Mouse (Mus musculus) liver, embryonic 13.5 days (tissue): ENCODE results near the gene Mfsd6. TPM values are rescaled to one million over a fixed set of nuclear protein-coding genes. Genes with fewer than 3 reads are reported as not detected.

Source experiments
- ATAC-seq: fragments of 200-750 bp; cut with Nextera tagmentation; 2 replicates; pipeline ENCODE4 v1.8.0; 2017; ENCODE audit warnings: low read depth, mild to moderate bottlenecking, moderate number of reproducible peaks, moderate library complexity
- DNase-seq: peaks from one replicate; pipeline ENCODE4 v3.0.0; 2022
- H3K27ac ChIP-seq: fragments of 300-500 bp; sonication (generic); 2 replicates; pipeline ENCODE4 v1.5.1; 2015; ENCODE audit warnings: moderate library complexity, mild to moderate bottlenecking, inconsistent platforms
- H3K27me3 ChIP-seq: fragments of 300-500 bp; sonication (generic); 2 replicates; pipeline ENCODE4 v1.6.1; 2015; ENCODE audit warnings: mild to moderate bottlenecking, inconsistent platforms
- H3K36me3 ChIP-seq: fragments of 300-500 bp; sonication (generic); 2 replicates; pipeline ENCODE4 v1.6.1; 2015; ENCODE audit warnings: mild to moderate bottlenecking, inconsistent platforms
- H3K4me1 ChIP-seq: fragments of 300-500 bp; sonication (generic); replicated peaks from 2 replicates; pipeline ENCODE4 v1.6.1; 2015; ENCODE audit warnings: inconsistent platforms
- H3K4me2 ChIP-seq: fragments of 300-500 bp; sonication (generic); 2 replicates; pipeline ENCODE4 v1.6.1; 2015; ENCODE audit warnings: inconsistent platforms, mild to moderate bottlenecking, moderate library complexity
- H3K4me3 ChIP-seq: fragments of 300-500 bp; sonication (generic); replicated peaks from 2 replicates; pipeline ENCODE4 v1.5.1; 2015; ENCODE audit warnings: mild to moderate bottlenecking, inconsistent platforms
- H3K9ac ChIP-seq: fragments of 300-500 bp; sonication (generic); 2 replicates; pipeline ENCODE4 v1.6.1; 2015; ENCODE audit warnings: mild to moderate bottlenecking, inconsistent platforms
- H3K9me3 ChIP-seq: fragments of 300-500 bp; sonication (generic); replicated peaks from 2 replicates; pipeline ENCODE4 v1.6.1; 2016; ENCODE audit warnings: inconsistent platforms
- WGBS: fragments of 180-500 bp; shearing (Covaris S2); methylation state at CpG from one replicate; pipeline ENCODE4 v1.1.7; 2015; ENCODE audit not compliant: insufficient replicate concordance; 5-methylcytosine and 5-hydroxymethylcytosine counted together
- polyA plus RNA-seq: library from polyadenylated mRNA; unstranded; fragments of >200 nt; fragmentation: Nextera tagmentation; extraction: Ambion mirVana; gene quantifications from 2 replicates; pipeline ENCODE4 v1.2.1, GENCODE M21; 2015

The Mfsd6 gene
- 0.27 and 0.43 TPM in 2 replicates for polyA plus RNA-seq

GRCm38 (mm10) chr1:52727056-52727900 lies at the start of gene Mfsd6:
Gene Mfsd6, minus strand, starts transcription at chr1:52727462.
- Histone ChIP-seq H3K4me3 (peak within 1 kb of the TSS; percentile 66), H3K9ac (peak within 1 kb of the TSS; percentile 55), H3K27ac (no peak within 1 kb of the TSS), H3K27me3 (peaks cover 29% of the 10 kb centered on the region), H3K4me1 (peaks cover 5% of the 10 kb centered on the region; the same call in 1 of the 2 replicates), H3K4me2 (peak within 1 kb of the TSS; percentile 84), H3K9me3 (no peaks in the 10 kb centered on the region), H3K36me3 (no peaks in the 10 kb centered on the region)
- WGBS = 3% methylated on average over 63 of the region's 63 CpGs
- ATAC-seq (peak; percentile 45; the same call in 1 of the 2 replicates), DNase-seq (peak; percentile 2)

GRCm38 (mm10) chr1:52765176-52766111 lies 38.2 kb upstream of the Mfsd6 start:
- no peak overlapping the region for H3K4me2 ChIP-seq
- H3K27me3 ChIP-seq = no peaks in the 10 kb centered on the region
- 0 out of 2 replicates have a peak, but pooled peaks cover 3% of the 10 kb centered on the region for H3K4me1 ChIP-seq
- H3K27ac ChIP-seq = no peak overlapping the region; the same call in 1 of the 2 replicates
- no peak overlapping the region for H3K4me3 ChIP-seq
- no peaks in the 10 kb centered on the region for H3K9me3 ChIP-seq
- 57% methylated on average over 7 of the region's 7 CpGs for WGBS
- no peak overlapping the region for H3K9ac ChIP-seq
- no peaks in the 10 kb centered on the region for H3K36me3 ChIP-seq
- ATAC-seq (no peak), DNase-seq (no peak)

- Histone ChIP-seq H3K9me3 (no peaks in the 10 kb centered on the region), H3K27ac (no peak overlapping the region), H3K9ac (no peak overlapping the region; the same call in 1 of the 2 replicates), H3K36me3 (no peaks in the 10 kb centered on the region), H3K27me3 (no peaks in the 10 kb centered on the region), H3K4me2 (peak overlapping the region; percentile 33; the same call in 1 of the 2 replicates), H3K4me3 (no peak overlapping the region), H3K4me1 (0 out of 2 replicates have a peak, but pooled peaks cover 3% of the 10 kb centered on the region)
- peak; percentile 57; the same call in 1 of the 2 replicates for ATAC-seq
- DNase-seq = no peak
- 32% methylated on average over 4 of the region's 4 CpGs for WGBS
These were observed 36.9 kb upstream of the Mfsd6 start for GRCm38 (mm10) chr1:52763894-52764809.

- ATAC-seq = no peak
- DNase-seq = no peak
- Histone ChIP-seq H3K4me1 (peaks cover 2% of the 10 kb centered on the region; the same call in 1 of the 2 replicates), H3K4me2 (no peak overlapping the region), H3K36me3 (no peaks in the 10 kb centered on the region), H3K4me3 (no peak overlapping the region), H3K27me3 (no peaks in the 10 kb centered on the region), H3K9ac (no peak overlapping the region), H3K9me3 (no peaks in the 10 kb centered on the region), H3K27ac (no peak overlapping the region)
- 77% methylated on average over 1 of the region's 1 CpGs for WGBS
These were observed 30.9 kb upstream of the Mfsd6 start for GRCm38 (mm10) chr1:52758174-52758573.

- WGBS = 74% methylated on average over 1 of the region's 1 CpGs
- no peak overlapping the region for H3K9ac ChIP-seq
These were observed 27.1 kb upstream of the Mfsd6 start for GRCm38 (mm10) chr1:52754331-52754730.

GRCm38 (mm10) chr1:52753828-52754227 lies 26.6 kb upstream of the Mfsd6 start:
- H3K4me1 ChIP-seq = peaks cover 8% of the 10 kb centered on the region; the same call in 1 of the 2 replicates
- H3K4me2 ChIP-seq = no peak overlapping the region
- H3K27ac ChIP-seq = no peak overlapping the region
- no peak for DNase-seq
- H3K36me3 ChIP-seq = no peaks in the 10 kb centered on the region
- no peak overlapping the region for H3K9ac ChIP-seq
- H3K27me3 ChIP-seq = no peaks in the 10 kb centered on the region
- H3K4me3 ChIP-seq = no peak overlapping the region
- ATAC-seq = no peak
- H3K9me3 ChIP-seq = no peaks in the 10 kb centered on the region
- WGBS = 27% methylated on average over 2 of the region's 2 CpGs

More at GRCm38 (mm10) chr1:52754331-52754730, 27.1 kb upstream of the Mfsd6 start:
- Histone ChIP-seq H3K27ac (no peak overlapping the region), H3K9me3 (no peaks in the 10 kb centered on the region), H3K4me1 (peaks cover 8% of the 10 kb centered on the region; the same call in 1 of the 2 replicates), H3K4me3 (no peak overlapping the region), H3K27me3 (no peaks in the 10 kb centered on the region), H3K4me2 (no peak overlapping the region), H3K36me3 (no peaks in the 10 kb centered on the region)
- DNase-seq (no peak), ATAC-seq (no peak)

- Histone ChIP-seq H3K9ac (no peak overlapping the region), H3K4me1 (peaks cover 8% of the 10 kb centered on the region; the same call in 1 of the 2 replicates), H3K27me3 (no peaks in the 10 kb centered on the region), H3K27ac (no peak overlapping the region), H3K9me3 (no peaks in the 10 kb centered on the region), H3K36me3 (no peaks in the 10 kb centered on the region), H3K4me2 (no peak overlapping the region), H3K4me3 (no peak overlapping the region)
- DNase-seq (no peak), ATAC-seq (no peak)
- 20% methylated on average over 3 of the region's 3 CpGs for WGBS
These were observed 25.4 kb upstream of the Mfsd6 start for GRCm38 (mm10) chr1:52752706-52753105.

- Histone ChIP-seq H3K4me2 (no peak overlapping the region), H3K9ac (no peak overlapping the region), H3K27me3 (no peaks in the 10 kb centered on the region), H3K27ac (no peak overlapping the region), H3K9me3 (no peaks in the 10 kb centered on the region), H3K36me3 (no peaks in the 10 kb centered on the region), H3K4me1 (peaks cover 8% of the 10 kb centered on the region; the same call in 1 of the 2 replicates), H3K4me3 (no peak overlapping the region)
- 62% methylated on average over 1 of the region's 1 CpGs for WGBS
- ATAC-seq (no peak), DNase-seq (no peak)
These were observed 24.4 kb upstream of the Mfsd6 start for GRCm38 (mm10) chr1:52751634-52752033.

GRCm38 (mm10) chr1:52749978-52750377 lies 22.7 kb upstream of the Mfsd6 start:
- DNase-seq (no peak), ATAC-seq (peak; percentile 83)
- no peak overlapping the region for H3K9ac ChIP-seq
- no peak overlapping the region for H3K4me3 ChIP-seq
- H3K9me3 ChIP-seq = no peaks in the 10 kb centered on the region
- no peak overlapping the region for H3K27ac ChIP-seq
- no peaks in the 10 kb centered on the region for H3K27me3 ChIP-seq
- H3K36me3 ChIP-seq = no peaks in the 10 kb centered on the region
- H3K4me1 ChIP-seq = peaks cover 8% of the 10 kb centered on the region; the same call in 1 of the 2 replicates
- WGBS = 74% methylated on average over 1 of the region's 1 CpGs
- H3K4me2 ChIP-seq = no peak overlapping the region

GRCm38 (mm10) chr1:52748260-52748659 lies 21.0 kb upstream of the Mfsd6 start:
- WGBS = 15% methylated on average over 3 of the region's 3 CpGs
- Histone ChIP-seq H3K27ac (no peak overlapping the region), H3K4me2 (no peak overlapping the region), H3K27me3 (no peaks in the 10 kb centered on the region), H3K36me3 (no peaks in the 10 kb centered on the region), H3K4me3 (no peak overlapping the region), H3K4me1 (peaks cover 7% of the 10 kb centered on the region; the same call in 1 of the 2 replicates), H3K9ac (no peak overlapping the region), H3K9me3 (no peaks in the 10 kb centered on the region)
- DNase-seq (peak; percentile 15), ATAC-seq (no peak)
